Mouse (Mus musculus): ENCODE results near the gene Ghr. TPM values are rescaled to one million over a fixed set of nuclear protein-coding genes. Genes with fewer than 3 reads are reported as not detected.

Gene Ghr
- polyA plus RNA-seq, 1 experiment from 2014 or later, result 9.1 TPM

- no peak overlapping the region for H3K4me2 ChIP-seq
- H3K36me3 ChIP-seq, result no peaks in the 10 kb centered on the region
- no peaks in the 10 kb centered on the region for H3K9me3 ChIP-seq
- H3K27me3 ChIP-seq, result no peaks in the 10 kb centered on the region
- no peak overlapping the region for H3K4me3 ChIP-seq
- H3K9ac ChIP-seq, result no peak overlapping the region
- no peak overlapping the region for H3K27ac ChIP-seq (replicated peaks)
- WGBS, result 65% methylated on average over 3 of the region's 3 CpGs
- 0 out of 2 replicates have a peak, but pooled peaks cover 10% of the 10 kb centered on the region for H3K4me1 ChIP-seq (replicated peaks)
- no peak; the same call in 1 of the 2 replicates for ATAC-seq (ENCODE audit: low FRiP score, low read depth)
Observed at GRCm38 (mm10) chr15:3509089-3509488, 74.2 kb downstream of the Ghr start.

- H3K9ac ChIP-seq, result no peak overlapping the region
- H3K27ac ChIP-seq (replicated peaks), result no peak overlapping the region
- ATAC-seq (ENCODE audit: low FRiP score, low read depth), result peak; percentile 63; the same call in 1 of the 2 replicates
- 56% methylated on average over 2 of the region's 2 CpGs for WGBS
- no peak overlapping the region for H3K4me3 ChIP-seq
- no peak overlapping the region for H3K4me2 ChIP-seq
- H3K36me3 ChIP-seq, result no peaks in the 10 kb centered on the region
- H3K27me3 ChIP-seq, result no peaks in the 10 kb centered on the region
- no peaks in the 10 kb centered on the region for H3K9me3 ChIP-seq
- H3K4me1 ChIP-seq (replicated peaks), result 0 out of 2 replicates have a peak, but pooled peaks cover 10% of the 10 kb centered on the region
Observed at GRCm38 (mm10) chr15:3507329-3507728, 76.0 kb downstream of the Ghr start.

GRCm38 (mm10) chr15:3504700-3505099 lies 78.6 kb downstream of the Ghr start:
- Histone ChIP-seq H3K9me3 (no peaks in the 10 kb centered on the region), H3K27ac (replicated peaks) (no peak overlapping the region), H3K4me1 (replicated peaks) (0 out of 2 replicates have a peak, but pooled peaks cover 10% of the 10 kb centered on the region), H3K4me2 (no peak overlapping the region), H3K9ac (no peak overlapping the region), H3K4me3 (no peak overlapping the region), H3K36me3 (no peaks in the 10 kb centered on the region), H3K27me3 (no peaks in the 10 kb centered on the region)
- 84% methylated on average over 5 of the region's 5 CpGs for WGBS
- no peak for ATAC-seq (ENCODE audit: low FRiP score, low read depth)

GRCm38 (mm10) chr15:3501683-3502082 lies 81.6 kb downstream of the Ghr start:
- Histone ChIP-seq H3K4me1 (replicated peaks) (no peaks in the 10 kb centered on the region), H3K36me3 (no peaks in the 10 kb centered on the region)
- 84% methylated on average over 3 of the region's 3 CpGs for WGBS

GRCm38 (mm10) chr15:3499020-3499419 lies 84.3 kb downstream of the Ghr start:
- no peak overlapping the region for H3K4me3 ChIP-seq
- H3K27ac ChIP-seq (replicated peaks), result no peak overlapping the region
- no peak for ATAC-seq (ENCODE audit: low FRiP score, low read depth)
- H3K36me3 ChIP-seq, result no peaks in the 10 kb centered on the region
- H3K9ac ChIP-seq, result no peak overlapping the region
- H3K4me2 ChIP-seq, result no peak overlapping the region
- no peaks in the 10 kb centered on the region for H3K27me3 ChIP-seq
- whole genome bisulfite sequencing, result 94% methylated on average over 1 of the region's 1 CpGs
- no peaks in the 10 kb centered on the region for H3K9me3 ChIP-seq
- H3K4me1 ChIP-seq (replicated peaks), result no peaks in the 10 kb centered on the region

More at GRCm38 (mm10) chr15:3501683-3502082, 81.6 kb downstream of the Ghr start:
- Histone ChIP-seq H3K4me2 (no peak overlapping the region), H3K27ac (replicated peaks) (no peak overlapping the region), H3K9me3 (no peaks in the 10 kb centered on the region), H3K4me3 (no peak overlapping the region), H3K27me3 (no peaks in the 10 kb centered on the region), H3K9ac (no peak overlapping the region)
- no peak for ATAC-seq (ENCODE audit: low FRiP score, low read depth)

- Histone ChIP-seq H3K4me1 (replicated peaks) (no peaks in the 10 kb centered on the region), H3K4me3 (no peak overlapping the region), H3K27me3 (no peaks in the 10 kb centered on the region), H3K36me3 (no peaks in the 10 kb centered on the region), H3K4me2 (no peak overlapping the region), H3K27ac (replicated peaks) (no peak overlapping the region), H3K9ac (no peak overlapping the region), H3K9me3 (no peaks in the 10 kb centered on the region)
- WGBS, result 79% methylated on average over 9 of the region's 9 CpGs
- no peak for ATAC-seq (ENCODE audit: low FRiP score, low read depth)
Observed at GRCm38 (mm10) chr15:3497946-3498580, 85.2 kb downstream of the Ghr start.

GRCm38 (mm10) chr15:3490868-3491267 lies 92.4 kb downstream of the Ghr start:
- no peaks in the 10 kb centered on the region for H3K27me3 ChIP-seq
- H3K4me2 ChIP-seq, result no peak overlapping the region
- H3K4me3 ChIP-seq, result no peak overlapping the region
- WGBS, result 91% methylated on average over 3 of the region's 3 CpGs
- no peak overlapping the region for H3K9ac ChIP-seq
- no peaks in the 10 kb centered on the region for H3K9me3 ChIP-seq
- no peak overlapping the region for H3K27ac ChIP-seq (replicated peaks)
- no peaks in the 10 kb centered on the region for H3K4me1 ChIP-seq (replicated peaks)
- no peaks in the 10 kb centered on the region for H3K36me3 ChIP-seq
- no peak for ATAC-seq (ENCODE audit: low FRiP score, low read depth)

- H3K4me1 ChIP-seq (replicated peaks), result no peaks in the 10 kb centered on the region
- no peak overlapping the region for H3K9ac ChIP-seq
- no peaks in the 10 kb centered on the region for H3K36me3 ChIP-seq
- no peak overlapping the region for H3K27ac ChIP-seq (replicated peaks)
- H3K4me3 ChIP-seq, result no peak overlapping the region
- H3K4me2 ChIP-seq, result no peak overlapping the region
- no peaks in the 10 kb centered on the region for H3K9me3 ChIP-seq
- 83% methylated on average over 2 of the region's 2 CpGs for WGBS
- no peak for ATAC-seq (ENCODE audit: low FRiP score, low read depth)
- no peaks in the 10 kb centered on the region for H3K27me3 ChIP-seq
Observed at GRCm38 (mm10) chr15:3490011-3490410, 93.3 kb downstream of the Ghr start.

GRCm38 (mm10) chr15:3489180-3489579 lies 94.1 kb downstream of the Ghr start:
- Histone ChIP-seq H3K4me3 (no peak overlapping the region), H3K27me3 (no peaks in the 10 kb centered on the region), H3K36me3 (no peaks in the 10 kb centered on the region), H3K4me1 (replicated peaks) (no peaks in the 10 kb centered on the region), H3K4me2 (no peak overlapping the region), H3K9ac (no peak overlapping the region), H3K9me3 (no peaks in the 10 kb centered on the region), H3K27ac (replicated peaks) (no peak overlapping the region)
- ATAC-seq (ENCODE audit: low FRiP score, low read depth), result no peak

- Histone ChIP-seq H3K9ac (no peak overlapping the region), H3K27me3 (no peaks in the 10 kb centered on the region), H3K4me2 (no peak overlapping the region), H3K4me1 (replicated peaks) (no peaks in the 10 kb centered on the region), H3K4me3 (no peak overlapping the region), H3K36me3 (no peaks in the 10 kb centered on the region), H3K27ac (replicated peaks) (no peak overlapping the region), H3K9me3 (no peaks in the 10 kb centered on the region)
- no peak for ATAC-seq (ENCODE audit: low FRiP score, low read depth)
- WGBS, result 95% methylated on average over 3 of the region's 3 CpGs
Observed at GRCm38 (mm10) chr15:3488601-3489000, 94.7 kb downstream of the Ghr start.

- Histone ChIP-seq H3K9me3 (no peaks in the 10 kb centered on the region), H3K4me3 (no peak overlapping the region), H3K36me3 (no peaks in the 10 kb centered on the region), H3K27ac (replicated peaks) (no peak overlapping the region), H3K4me1 (replicated peaks) (no peaks in the 10 kb centered on the region), H3K9ac (no peak overlapping the region), H3K4me2 (no peak overlapping the region), H3K27me3 (no peaks in the 10 kb centered on the region)
- 93% methylated on average over 5 of the region's 5 CpGs for WGBS
- ATAC-seq (ENCODE audit: low FRiP score, low read depth), result no peak
Observed at GRCm38 (mm10) chr15:3486691-3487090, 96.6 kb downstream of the Ghr start.

- H3K4me3 ChIP-seq, result no peak overlapping the region
- no peaks in the 10 kb centered on the region for H3K27me3 ChIP-seq
- no peaks in the 10 kb centered on the region for H3K36me3 ChIP-seq
- no peak overlapping the region for H3K27ac ChIP-seq (replicated peaks)
- no peaks in the 10 kb centered on the region for H3K4me1 ChIP-seq (replicated peaks)
- no peak overlapping the region for H3K4me2 ChIP-seq
- ATAC-seq (ENCODE audit: low FRiP score, low read depth), result no peak
- WGBS, result 90% methylated on average over 1 of the region's 1 CpGs
- no peaks in the 10 kb centered on the region for H3K9me3 ChIP-seq
- H3K9ac ChIP-seq, result no peak overlapping the region
Observed at GRCm38 (mm10) chr15:3485367-3485766, 97.9 kb downstream of the Ghr start.

- no peaks in the 10 kb centered on the region for H3K27me3 ChIP-seq
- H3K36me3 ChIP-seq, result no peaks in the 10 kb centered on the region
- no peak for ATAC-seq (ENCODE audit: low FRiP score, low read depth)
- no peak overlapping the region for H3K4me3 ChIP-seq
- H3K27ac ChIP-seq (replicated peaks), result no peak overlapping the region
- H3K4me2 ChIP-seq, result no peak overlapping the region
- no peak overlapping the region for H3K9ac ChIP-seq
- WGBS, result 89% methylated on average over 3 of the region's 3 CpGs
- H3K9me3 ChIP-seq, result no peaks in the 10 kb centered on the region
- no peaks in the 10 kb centered on the region for H3K4me1 ChIP-seq (replicated peaks)
Observed at GRCm38 (mm10) chr15:3483451-3483850, 99.8 kb downstream of the Ghr start.
